Mouse (Mus musculus) bone marrow macrophage, adult 2 months (primary cell): ENCODE data around the gene Ebpl.

Experiments used
- CTCF ChIP-seq: IDR thresholded peaks from 2 replicates; pipeline ENCODE4 v1.5.1; 2012; ENCODE audit warnings: low read depth, mild to moderate bottlenecking, low read length, moderate library complexity
- POLR2A ChIP-seq: IDR thresholded peaks from 2 replicates; pipeline ENCODE4 v1.6.1; 2012; ENCODE audit warnings: mild to moderate bottlenecking, low read depth, low read length, borderline replicate concordance

DNA sequence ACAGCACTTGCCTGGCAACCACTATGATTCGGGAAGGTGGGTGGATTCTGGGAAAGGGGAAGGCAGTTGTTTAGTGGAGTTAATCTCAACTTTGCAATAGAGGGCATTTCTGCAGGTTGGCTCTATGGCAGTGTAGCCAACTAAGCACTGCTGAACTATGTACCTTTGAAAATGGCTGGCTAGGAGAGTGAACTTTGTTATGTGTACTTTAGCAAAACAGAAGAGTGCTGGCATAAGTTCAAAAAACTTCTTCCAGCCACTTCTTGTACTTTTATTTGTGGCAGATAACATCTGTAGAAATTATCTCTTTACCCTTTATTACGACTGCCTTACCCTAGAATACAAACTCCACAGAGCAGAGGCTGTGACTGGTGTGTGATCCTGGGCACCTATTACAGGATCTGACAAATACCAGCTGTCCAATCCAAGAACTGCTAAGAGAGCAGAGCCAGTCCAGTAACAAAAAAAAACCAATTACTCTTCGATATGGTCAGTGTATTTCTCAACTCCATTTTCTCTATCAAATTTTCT, 807 bp upstream of the Ebpl start:
- TF ChIP-seq POLR2A (no peak), CTCF (no peak)
